Mouse (Mus musculus): ENCODE data around the gene Slc25a31. TPM values are rescaled to one million over a fixed set of nuclear protein-coding genes. Genes with fewer than 3 reads are reported as not detected.
A peak's percentile ranks its signal among the peaks of the same experiment; 100 is the strongest.

Slc25a31 gene
- polyA plus RNA-seq, 1 experiment from 2014 or later: 0.15 TPM

DNA sequence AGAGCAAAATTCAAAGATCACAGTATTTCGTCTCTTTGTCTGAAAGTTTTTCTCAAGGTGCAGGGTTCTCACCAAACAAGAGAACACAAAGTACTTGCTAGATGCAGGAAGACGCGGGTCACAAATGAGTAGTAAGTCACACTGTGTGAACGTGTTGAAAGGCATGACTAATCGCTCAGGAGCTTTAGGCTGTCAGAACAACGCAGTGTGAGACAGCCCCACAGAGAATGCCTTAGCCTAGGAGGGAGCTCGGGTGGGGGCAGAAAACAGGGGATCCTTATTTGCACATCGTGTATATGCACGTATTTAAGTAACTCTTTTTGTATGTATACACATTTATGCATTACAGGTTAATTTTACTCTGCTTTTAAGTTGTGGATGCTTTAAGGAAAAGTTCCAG, 21.8 kb upstream of the Slc25a31 start:
- Histone ChIP-seq H3K27ac (peak overlapping the region; percentile 55), H3K4me1 (peaks cover 39% of the 10 kb centered on the region), H3K9ac (no peak overlapping the region), H3K4me2 (no peak overlapping the region), H3K36me3 (ENCODE audit: poor library complexity, severe bottlenecking) (0 out of 2 replicates have a peak, but pooled peaks cover 4% of the 10 kb centered on the region), H3K27me3 (no peaks in the 10 kb centered on the region), H3K4me3 (no peak overlapping the region), H3K9me3 (replicated peaks) (no peaks in the 10 kb centered on the region)
- WGBS: 12% methylated on average over 9 of the region's 9 CpGs
- peak; percentile 58 for ATAC-seq

DNA sequence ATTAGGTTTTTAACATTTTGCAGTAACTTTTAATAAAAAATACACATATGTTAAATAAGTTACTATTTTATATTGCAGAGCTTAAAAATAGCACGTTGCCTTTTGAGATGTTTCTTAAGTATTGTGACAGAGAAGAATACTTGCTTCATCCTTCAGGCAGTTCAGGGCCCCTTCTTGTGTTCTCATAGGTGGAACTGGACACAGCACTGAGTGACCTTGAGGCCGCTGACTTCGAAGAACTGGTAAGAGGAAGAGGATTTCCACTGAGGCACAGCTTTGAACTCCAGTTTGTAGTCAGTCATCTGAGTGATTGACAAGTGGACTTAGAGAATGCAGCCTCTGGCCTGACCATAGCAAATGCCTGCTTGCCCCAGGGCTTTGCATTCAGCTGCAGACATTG, 21.1 kb upstream of the Slc25a31 start:
- Histone ChIP-seq H3K4me2 (no peak overlapping the region), H3K4me3 (no peak overlapping the region), H3K27ac (no peak overlapping the region), H3K27me3 (no peaks in the 10 kb centered on the region), H3K4me1 (peaks cover 31% of the 10 kb centered on the region), H3K9ac (no peak overlapping the region), H3K9me3 (replicated peaks) (no peaks in the 10 kb centered on the region), H3K36me3 (ENCODE audit: poor library complexity, severe bottlenecking) (0 out of 2 replicates have a peak, but pooled peaks cover 4% of the 10 kb centered on the region)
- no peak for ATAC-seq
- WGBS: 61% methylated on average over 3 of the region's 3 CpGs

DNA sequence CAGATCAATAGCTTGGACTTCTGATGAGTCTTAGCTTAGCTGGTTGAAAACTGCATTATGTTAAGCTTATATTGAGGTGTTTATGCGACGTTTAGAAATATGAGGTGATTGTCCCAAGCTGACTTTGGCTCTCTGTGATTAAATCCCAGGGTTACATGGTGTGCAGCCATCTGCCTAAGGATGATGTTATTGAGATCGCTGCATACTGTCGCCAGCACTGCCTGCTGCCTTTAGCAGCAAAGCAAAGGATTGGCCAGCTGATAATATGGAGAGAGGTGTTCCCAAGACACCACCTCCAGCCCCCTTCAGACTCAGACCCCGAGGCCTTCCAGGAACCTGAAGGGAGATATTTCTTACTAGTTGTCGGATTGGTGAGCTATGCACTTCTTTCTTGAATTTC, 17.1 kb upstream of the Slc25a31 start:
- WGBS: 80% methylated on average over 6 of the region's 6 CpGs
- Histone ChIP-seq H3K4me2 (no peak overlapping the region), H3K36me3 (ENCODE audit: poor library complexity, severe bottlenecking) (peaks cover 8% of the 10 kb centered on the region; the same call in 1 of the 2 replicates), H3K27me3 (no peaks in the 10 kb centered on the region), H3K9ac (no peak overlapping the region), H3K4me3 (no peak overlapping the region), H3K4me1 (peaks cover 7% of the 10 kb centered on the region), H3K9me3 (replicated peaks) (no peaks in the 10 kb centered on the region), H3K27ac (no peak overlapping the region)
- ATAC-seq: no peak

DNA sequence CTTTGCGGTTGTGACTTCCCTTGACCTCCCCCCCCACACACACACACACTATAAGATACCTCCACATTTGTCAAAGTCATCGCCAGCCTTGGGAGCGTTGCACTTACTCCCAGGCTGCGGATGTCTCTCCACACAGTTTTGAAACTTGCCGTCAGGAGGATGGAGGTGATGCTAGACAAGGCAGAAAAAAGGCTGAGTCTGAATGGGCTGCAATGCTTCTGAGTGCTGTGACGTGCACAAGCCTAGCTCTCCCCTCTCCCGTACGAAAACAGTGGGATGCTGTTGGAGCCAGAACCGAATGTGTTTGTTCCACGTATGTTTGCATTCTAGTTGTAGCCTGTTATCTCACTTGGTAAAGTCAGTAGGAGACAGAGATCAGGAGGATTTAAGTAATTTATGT, 15.2 kb upstream of the Slc25a31 start:
- H3K4me1 ChIP-seq: no peaks in the 10 kb centered on the region
- H3K4me2 ChIP-seq: no peak overlapping the region
- peaks cover 14% of the 10 kb centered on the region for H3K36me3 ChIP-seq (ENCODE audit: poor library complexity, severe bottlenecking)
- H3K9me3 ChIP-seq (replicated peaks): no peaks in the 10 kb centered on the region
- WGBS: 81% methylated on average over 10 of the region's 10 CpGs
- H3K27me3 ChIP-seq: no peaks in the 10 kb centered on the region
- no peak for ATAC-seq
- no peak overlapping the region for H3K4me3 ChIP-seq
- H3K27ac ChIP-seq: no peak overlapping the region
- no peak overlapping the region for H3K9ac ChIP-seq

DNA sequence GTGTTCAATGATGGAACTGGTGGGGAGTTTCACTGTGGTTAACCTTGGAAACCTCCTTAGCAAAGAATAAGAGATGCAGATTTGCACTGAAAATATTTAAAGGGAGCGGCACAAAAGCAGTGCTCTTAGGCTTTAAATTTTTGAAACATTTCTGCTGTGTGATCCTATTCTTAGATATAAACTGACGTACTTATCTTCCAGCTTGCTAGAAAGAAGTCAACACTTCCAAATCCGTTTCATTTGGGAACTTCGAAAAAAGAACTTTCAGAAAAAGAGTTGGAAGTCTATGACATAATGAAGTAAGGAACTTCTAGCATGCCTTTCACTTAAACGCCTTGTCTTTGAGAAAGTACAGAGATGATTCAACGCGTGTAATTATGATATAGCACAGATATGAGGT, 14.7 kb upstream of the Slc25a31 start:
- Histone ChIP-seq H3K4me3 (no peak overlapping the region), H3K9me3 (replicated peaks) (no peaks in the 10 kb centered on the region), H3K27me3 (no peaks in the 10 kb centered on the region), H3K4me1 (no peaks in the 10 kb centered on the region), H3K9ac (no peak overlapping the region), H3K27ac (no peak overlapping the region), H3K4me2 (no peak overlapping the region), H3K36me3 (ENCODE audit: poor library complexity, severe bottlenecking) (peaks cover 19% of the 10 kb centered on the region)
- ATAC-seq: no peak
- WGBS: 92% methylated on average over 7 of the region's 7 CpGs

DNA sequence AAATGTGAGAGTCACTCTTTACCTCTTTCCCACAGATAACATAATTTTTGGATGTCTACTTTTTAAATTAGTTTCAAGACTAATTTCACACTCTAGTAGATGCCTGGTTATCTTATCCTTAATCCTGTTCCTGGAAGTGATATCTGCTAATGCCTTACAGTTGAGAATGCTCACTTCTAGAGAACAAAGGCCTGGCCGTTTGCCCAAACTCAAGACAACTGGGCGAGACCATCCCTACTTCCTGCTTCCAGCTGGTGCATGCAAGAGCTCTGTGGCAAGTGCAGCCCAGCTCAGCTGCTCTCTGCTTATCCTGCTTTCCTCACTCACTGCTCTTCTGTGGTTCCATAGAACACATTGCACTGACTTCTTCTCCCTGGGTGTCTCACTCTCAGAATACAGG, 14.2 kb upstream of the Slc25a31 start:
- Histone ChIP-seq H3K27ac (no peak overlapping the region), H3K4me1 (no peaks in the 10 kb centered on the region), H3K4me2 (no peak overlapping the region), H3K9ac (no peak overlapping the region), H3K27me3 (no peaks in the 10 kb centered on the region), H3K9me3 (replicated peaks) (no peaks in the 10 kb centered on the region), H3K4me3 (no peak overlapping the region), H3K36me3 (ENCODE audit: poor library complexity, severe bottlenecking) (peaks cover 22% of the 10 kb centered on the region)
- ATAC-seq: no peak
- 71% methylated on average over 2 of the region's 2 CpGs for WGBS

DNA sequence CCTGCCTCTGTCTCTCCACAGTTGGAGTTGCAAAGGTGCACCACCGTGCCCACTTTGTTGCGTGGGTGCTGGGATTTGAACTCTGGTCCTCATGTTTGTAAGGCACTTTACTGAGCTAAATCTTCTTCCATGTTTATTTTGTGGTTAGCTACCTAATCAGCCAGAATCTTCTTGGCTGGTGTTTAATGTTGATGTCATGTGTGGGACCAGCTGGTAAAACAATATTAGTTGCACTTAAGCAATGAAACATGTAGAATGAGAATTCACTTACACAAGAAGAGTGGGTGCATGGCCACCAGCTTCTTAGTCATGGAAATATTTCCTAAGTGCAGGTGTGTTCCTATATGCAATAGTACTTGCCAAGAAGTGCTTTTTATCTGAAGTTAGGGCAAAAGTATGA, 13.5 kb upstream of the Slc25a31 start:
- 96% methylated on average over 2 of the region's 2 CpGs for WGBS
- Histone ChIP-seq H3K4me2 (no peak overlapping the region), H3K36me3 (ENCODE audit: poor library complexity, severe bottlenecking) (peaks cover 29% of the 10 kb centered on the region), H3K4me3 (no peak overlapping the region), H3K27me3 (no peaks in the 10 kb centered on the region), H3K9ac (no peak overlapping the region), H3K4me1 (no peaks in the 10 kb centered on the region), H3K9me3 (replicated peaks) (no peaks in the 10 kb centered on the region), H3K27ac (no peak overlapping the region)
- ATAC-seq: no peak

DNA sequence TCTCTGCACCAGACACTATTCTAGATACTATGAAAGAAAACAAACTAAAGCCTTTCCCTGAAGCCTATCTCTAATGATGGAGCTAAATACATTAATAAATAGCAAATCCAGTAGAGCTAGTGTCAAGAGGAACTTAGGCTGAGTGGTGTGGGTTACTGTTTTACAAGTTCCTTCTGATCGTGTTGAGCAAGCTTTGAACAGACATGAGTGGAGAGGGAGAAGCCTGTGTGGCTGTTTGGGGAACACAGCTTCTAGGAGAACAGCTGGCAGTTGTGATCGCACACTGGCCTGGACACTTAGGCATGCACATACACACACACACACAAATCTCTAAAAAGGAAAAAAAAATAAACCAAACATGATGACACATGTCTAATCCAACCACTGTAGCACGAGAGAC, 9.8 kb upstream of the Slc25a31 start:
- H3K9me3 ChIP-seq (replicated peaks): no peaks in the 10 kb centered on the region
- WGBS: 89% methylated on average over 3 of the region's 3 CpGs
- no peaks in the 10 kb centered on the region for H3K4me1 ChIP-seq

DNA sequence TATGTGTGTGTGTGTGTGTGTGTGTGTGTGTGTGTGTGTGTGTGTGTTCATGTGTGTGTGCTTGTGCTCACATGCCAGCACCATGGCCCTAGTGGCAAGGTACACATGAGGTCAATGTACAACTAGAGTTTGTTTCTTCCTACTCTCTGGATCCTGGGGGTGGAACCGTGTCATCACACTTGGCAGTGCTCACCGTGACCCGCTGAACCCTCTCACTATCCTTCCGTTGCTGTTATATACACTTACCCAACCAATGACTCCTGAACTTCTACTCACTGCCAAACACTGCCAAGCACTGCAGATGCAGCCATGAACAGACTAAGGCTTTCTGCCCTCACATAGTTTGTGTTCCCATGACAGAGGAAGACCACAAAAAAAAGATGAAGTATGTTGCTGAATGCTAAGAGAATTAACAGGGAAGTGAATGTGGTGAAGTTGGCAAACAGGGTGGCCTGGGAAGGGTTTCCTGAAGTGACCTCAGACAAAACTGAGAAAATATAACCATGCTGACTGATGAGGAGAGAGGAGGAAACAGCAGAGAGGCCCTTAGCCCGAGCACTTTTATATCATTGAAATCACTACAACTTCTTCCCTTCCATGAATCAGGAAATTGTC, 3.7 kb upstream of the Slc25a31 start:
- Histone ChIP-seq H3K27me3 (no peaks in the 10 kb centered on the region), H3K4me2 (no peak overlapping the region), H3K36me3 (ENCODE audit: poor library complexity, severe bottlenecking) (peaks cover 2% of the 10 kb centered on the region; the same call in 1 of the 2 replicates), H3K4me3 (no peak overlapping the region), H3K27ac (no peak overlapping the region), H3K9me3 (replicated peaks) (peaks cover 3% of the 10 kb centered on the region; the same call in 1 of the 2 replicates), H3K9ac (no peak overlapping the region), H3K4me1 (no peaks in the 10 kb centered on the region)
- WGBS: 89% methylated on average over 5 of the region's 5 CpGs
- no peak for ATAC-seq

More for the DNA sequence above, 9.8 kb upstream of the Slc25a31 start:
- H3K36me3 ChIP-seq (ENCODE audit: poor library complexity, severe bottlenecking): peaks cover 29% of the 10 kb centered on the region
- no peak for ATAC-seq
- H3K27me3 ChIP-seq: no peaks in the 10 kb centered on the region
- no peak overlapping the region for H3K9ac ChIP-seq
- no peak overlapping the region for H3K4me2 ChIP-seq
- no peak overlapping the region for H3K4me3 ChIP-seq
- no peak overlapping the region for H3K27ac ChIP-seq

DNA sequence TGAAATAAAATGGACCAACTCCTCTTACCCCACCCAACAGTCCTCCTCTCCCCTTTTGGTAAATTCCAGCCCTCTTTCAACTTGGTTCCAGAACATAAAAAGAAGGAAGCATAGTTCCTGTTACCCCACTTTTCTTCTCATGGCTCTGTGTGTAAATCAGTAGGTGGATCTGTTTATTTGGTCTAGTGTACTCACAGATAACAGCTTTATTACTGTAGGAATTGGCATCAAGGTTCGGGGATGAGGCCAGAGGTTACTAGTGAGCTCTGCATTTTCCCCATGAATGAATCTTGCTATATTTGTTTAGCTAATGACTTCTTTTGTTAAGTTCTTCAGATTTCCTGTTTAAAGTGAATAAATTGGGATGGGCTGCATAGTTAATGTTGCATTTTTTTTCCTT, 7.4 kb downstream of the Slc25a31 start:
- Histone ChIP-seq H3K36me3 (ENCODE audit: poor library complexity, severe bottlenecking) (no peaks in the 10 kb centered on the region), H3K4me1 (no peaks in the 10 kb centered on the region), H3K27me3 (no peaks in the 10 kb centered on the region), H3K9ac (no peak overlapping the region), H3K4me2 (no peak overlapping the region), H3K4me3 (no peak overlapping the region), H3K9me3 (replicated peaks) (no peaks in the 10 kb centered on the region), H3K27ac (no peak overlapping the region)
- WGBS: 40% methylated on average over 1 of the region's 1 CpGs
- no peak for ATAC-seq

DNA sequence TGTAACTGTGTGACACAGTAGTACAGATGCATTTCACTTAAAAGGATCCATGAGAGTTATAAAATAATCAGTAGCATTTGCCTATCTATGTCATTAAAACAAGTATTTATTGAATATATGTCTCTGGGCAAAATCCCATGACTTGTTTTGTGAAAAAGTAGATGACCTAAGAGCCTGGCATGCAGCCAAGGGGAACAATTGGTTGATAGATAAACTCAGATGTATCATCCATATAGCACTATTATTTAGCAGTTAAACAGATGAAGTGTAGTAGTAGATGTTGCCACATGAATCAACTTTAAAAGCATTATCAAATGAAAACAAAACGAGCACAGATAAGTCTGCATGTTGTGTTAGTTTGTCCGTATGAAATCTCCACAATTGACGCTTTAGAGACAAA, 10.4 kb downstream of the Slc25a31 start:
- Histone ChIP-seq H3K4me2 (no peak overlapping the region), H3K4me3 (no peak overlapping the region), H3K27ac (no peak overlapping the region), H3K4me1 (no peaks in the 10 kb centered on the region), H3K9ac (no peak overlapping the region), H3K27me3 (no peaks in the 10 kb centered on the region), H3K9me3 (replicated peaks) (no peaks in the 10 kb centered on the region), H3K36me3 (ENCODE audit: poor library complexity, severe bottlenecking) (no peaks in the 10 kb centered on the region)
- ATAC-seq: no peak
- 84% methylated on average over 3 of the region's 3 CpGs for WGBS

DNA sequence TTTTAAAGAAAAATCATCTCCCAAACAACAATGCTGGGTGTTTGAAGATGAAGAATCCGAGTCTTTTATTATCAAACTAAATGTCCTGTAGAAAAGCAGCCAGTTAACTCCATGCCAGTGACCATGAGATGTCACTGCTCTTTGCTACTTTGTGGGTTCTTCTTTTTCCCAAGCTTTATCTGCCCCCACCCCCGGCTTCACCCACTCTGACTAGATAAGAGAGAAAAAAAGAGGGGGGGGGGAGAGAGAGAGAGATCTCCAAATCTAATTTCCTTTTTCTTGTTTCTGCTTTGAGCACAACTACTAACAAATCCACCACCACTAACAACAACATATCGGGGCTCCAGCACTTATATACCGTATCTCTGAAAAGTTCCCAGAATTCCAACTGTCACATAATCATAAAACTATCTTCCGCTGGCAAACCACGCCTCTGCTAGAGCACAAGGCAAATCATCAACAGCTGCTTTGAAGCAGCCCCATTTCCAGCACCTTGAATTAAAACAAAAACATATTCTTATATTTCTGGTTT, 29.8 kb downstream of the Slc25a31 start:
- no peaks in the 10 kb centered on the region for H3K27me3 ChIP-seq
- 85% methylated on average over 6 of the region's 6 CpGs for WGBS
- no peak overlapping the region for H3K27ac ChIP-seq
- ATAC-seq: no peak
- H3K4me1 ChIP-seq: no peaks in the 10 kb centered on the region
- no peak overlapping the region for H3K4me2 ChIP-seq
- H3K9me3 ChIP-seq (replicated peaks): no peaks in the 10 kb centered on the region
- H3K9ac ChIP-seq: no peak overlapping the region
- no peak overlapping the region for H3K4me3 ChIP-seq
- no peaks in the 10 kb centered on the region for H3K36me3 ChIP-seq (ENCODE audit: poor library complexity, severe bottlenecking)
